In the genomic region with DNA sequence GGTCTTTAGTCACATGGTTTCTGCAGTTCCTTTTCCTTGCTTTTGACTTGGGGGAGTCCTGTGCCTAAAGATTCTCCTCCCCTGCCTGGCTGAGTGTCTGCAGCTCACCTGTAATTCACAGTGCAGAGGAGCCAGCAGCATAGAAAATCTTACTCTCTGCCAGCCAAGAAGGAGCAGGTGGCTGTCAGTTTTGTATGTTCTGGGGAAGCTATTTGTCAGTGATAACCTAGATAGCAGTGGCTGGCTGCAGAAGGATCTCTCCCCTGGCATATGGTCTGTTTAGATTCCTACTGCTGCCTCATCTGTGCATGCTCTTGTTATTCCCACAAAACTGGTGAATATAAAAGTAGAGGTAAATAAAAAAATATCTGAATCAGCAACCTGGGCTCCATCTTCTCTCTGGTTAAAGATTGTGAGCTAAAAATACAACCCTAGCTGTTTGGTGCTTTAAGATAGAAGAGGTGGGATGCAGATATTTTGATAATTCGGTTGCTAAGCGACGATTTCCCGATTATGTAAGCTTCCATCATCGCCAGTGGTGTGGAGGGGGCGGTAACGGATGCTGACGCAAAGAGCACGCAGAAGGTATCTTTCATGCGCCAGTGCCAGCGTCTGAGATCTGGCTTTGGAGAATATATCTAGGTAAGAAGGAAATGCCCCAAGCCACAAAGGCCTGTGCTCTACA, we compare ENCODE assay signal across 11 mouse cellular contexts. TPM values are rescaled to one million over a fixed set of nuclear protein-coding genes. Genes with fewer than 3 reads are reported as not detected.
DNase-seq lines count a peak whose midpoint lies in the region; ATAC-seq and TF ChIP-seq lines count a peak whose summit lies in the region.
"Had no signal": no experiment of that assay in that cellular context is flagged by ENCODE, and none has a peak within 500 bp of the region (broad histone marks: within the 10 kb centered on the region; RNA-seq: fewer than 3 reads in every experiment).

No protein-coding gene starts in this region.

- no peaks in the 10 kb centered on the region for H3K27me3 ChIP-seq in neural tube, embryonic 15.5 days (replicated peaks)
- no peaks in the 10 kb centered on the region for H3K27me3 ChIP-seq in hindbrain, postnatal 0 days (ENCODE audit: insufficient read depth, low read length)
- H3K27me3 ChIP-seq: CH12.LX; liver, embryonic 12.5 days; midbrain, embryonic 12.5 days had no signal

- no peak for DNase-seq in neural tube, embryonic 10.5 days (ENCODE audit: extremely low spot score, low spot score)
- DNase-seq in hindbrain, postnatal 0 days (ENCODE audit: low spot score) = peak; percentile 68
- DNase-seq in left cerebral cortex, postnatal 14 days (ENCODE audit: low spot score in 2 of 2) = peak; percentile 85 to 90
- peak; percentile 15 for DNase-seq in right cerebral cortex, postnatal 4 days
- no peak for DNase-seq in kidney, adult 8-10 months
- DNase-seq in embryo, embryonic 9.5 days (ENCODE audit: extremely low spot score) = no peak
- no peak for DNase-seq in gastrocnemius, postnatal 10 days

- intact Hi-C loops in left cerebral cortex, postnatal 14 days (cut with DNase I) = loop anchor here (5.0 kb wide), 1 partner anchor 58 kb away; a partner anchor contains a TSS

- no peaks in the 10 kb centered on the region for H3K9me3 ChIP-seq in neural tube, embryonic 15.5 days (replicated peaks)
- H3K9me3 ChIP-seq in hindbrain, postnatal 0 days (ENCODE audit: low read length) = no peaks in the 10 kb centered on the region
- H3K9me3 ChIP-seq: liver, embryonic 12.5 days; midbrain, embryonic 12.5 days had no signal

- no peak overlapping the region for H3K4me2 ChIP-seq in neural tube, embryonic 15.5 days
- H3K4me2 ChIP-seq in hindbrain, postnatal 0 days (ENCODE audit: low read depth, low read length) = no peak overlapping the region
- H3K4me2 ChIP-seq: liver, embryonic 12.5 days; midbrain, embryonic 12.5 days had no signal

- ATAC-seq in neural tube, embryonic 15.5 days (ENCODE audit: low FRiP score) = no peak
- peak; percentile 59 for ATAC-seq in hindbrain, postnatal 0 days
- ATAC-seq: liver, embryonic 12.5 days had no signal

- no peak overlapping the region for H3K4me3 ChIP-seq in neural tube, embryonic 15.5 days (replicated peaks)
- no peak overlapping the region for H3K4me3 ChIP-seq in hindbrain, postnatal 0 days (ENCODE audit: low read length)
- H3K4me3 ChIP-seq: liver, embryonic 12.5 days; midbrain, embryonic 12.5 days had no signal

- 0 out of 2 replicates have a peak overlapping the region, but pooled peaks have one; percentile 37 for H3K27ac ChIP-seq in neural tube, embryonic 15.5 days (replicated peaks)
- H3K27ac ChIP-seq in hindbrain, postnatal 0 days = peak overlapping the region; percentile 62
- H3K27ac ChIP-seq: liver, embryonic 12.5 days; midbrain, embryonic 12.5 days had no signal

- TF ChIP-seq CTCF in hindbrain, postnatal 0 days (IDR thresholded peaks at IDR 0.05; ENCODE audit: low read depth) = no peak

- H3K4me1 ChIP-seq in neural tube, embryonic 15.5 days = peaks cover 6% of the 10 kb centered on the region; the same call in 1 of the 2 replicates
- H3K4me1 ChIP-seq in hindbrain, postnatal 0 days (ENCODE audit: insufficient read depth, low read length) = no peaks in the 10 kb centered on the region
- H3K4me1 ChIP-seq: liver, embryonic 12.5 days; midbrain, embryonic 12.5 days had no signal

- WGBS in neural tube, embryonic 15.5 days = 83% methylated on average over 11 of the region's 11 CpGs
- WGBS in hindbrain, postnatal 0 days = 64% methylated on average over 11 of the region's 11 CpGs

- H3K9ac ChIP-seq in neural tube, embryonic 15.5 days (replicated peaks) = no peak overlapping the region
- no peak overlapping the region for H3K9ac ChIP-seq in hindbrain, postnatal 0 days (replicated peaks; ENCODE audit: low read length)
- H3K9ac ChIP-seq: liver, embryonic 12.5 days; midbrain, embryonic 12.5 days had no signal

- H3K36me3 ChIP-seq in neural tube, embryonic 15.5 days = no peaks in the 10 kb centered on the region
- H3K36me3 ChIP-seq in hindbrain, postnatal 0 days (ENCODE audit: insufficient read depth, low read length) = no peaks in the 10 kb centered on the region
- H3K36me3 ChIP-seq: liver, embryonic 12.5 days; midbrain, embryonic 12.5 days had no signal

RNA-seq across cellular contexts. Expression of a gene that starts 41.1 kb away (rescaled TPM):
- 4.7 and 4.8 TPM in 2 replicates for polyA plus RNA-seq in neural tube, embryonic 15.5 days (2015; fragmentation: Nextera tagmentation; extraction: Ambion mirVana)
- total RNA-seq in hindbrain, postnatal 0 days (2014; rRNA removed) = 27.9 and 32.5 TPM in 2 replicates
- 4.3 and 4.4 TPM in 2 replicates for polyA plus RNA-seq in hindbrain, postnatal 0 days (2015; fragmentation: Nextera tagmentation; extraction: Ambion mirVana)
- 10 to 100 TPM; 76.2 to 84.6 TPM for total RNA-seq in left cerebral cortex, postnatal 14 days (2021)
- 1 to 10 TPM; 3.1 to 4.8 TPM for total RNA-seq in gastrocnemius, postnatal 10 days (2021)
- total RNA-seq: CH12.LX had no signal

RNA-seq across cellular contexts. Expression of a gene that starts 58.9 kb away (rescaled TPM):
- 1.7 and 1.8 TPM in 2 replicates for polyA plus RNA-seq in neural tube, embryonic 15.5 days (2015; fragmentation: Nextera tagmentation; extraction: Ambion mirVana)
- total RNA-seq in hindbrain, postnatal 0 days (2014; rRNA removed) = 5.5 and 13.0 TPM in 2 replicates
- polyA plus RNA-seq in hindbrain, postnatal 0 days (2015; fragmentation: Nextera tagmentation; extraction: Ambion mirVana) = 1.8 and 1.9 TPM in 2 replicates
- 10 to 100 TPM; 20.8 to 21.5 TPM for total RNA-seq in left cerebral cortex, postnatal 14 days (2021)
- total RNA-seq in gastrocnemius, postnatal 10 days (2021) = 1 to 10 TPM; 6.5 to 7.2 TPM
- total RNA-seq: CH12.LX had no signal

Comparison
In these comparisons a context has a peak if more than half of its experiments do, and no peak if none do; other contexts are left out.
1. DNase-seq: peak in hindbrain, postnatal 0 days (single experiment), left cerebral cortex, postnatal 14 days (2 of 2) and right cerebral cortex, postnatal 4 days (single experiment); none in neural tube, embryonic 10.5 days (single experiment), kidney, adult 8-10 months (0 of 2), embryo, embryonic 9.5 days (single experiment) and gastrocnemius, postnatal 10 days (single experiment).